Mouse (Mus musculus): ENCODE measurements around the gene Rmdn2. TPM values are rescaled to one million over a fixed set of nuclear protein-coding genes. Genes with fewer than 3 reads are reported as not detected.

The Rmdn2 gene
- polyA plus RNA-seq, 1 experiment = 2.7 TPM

DNA sequence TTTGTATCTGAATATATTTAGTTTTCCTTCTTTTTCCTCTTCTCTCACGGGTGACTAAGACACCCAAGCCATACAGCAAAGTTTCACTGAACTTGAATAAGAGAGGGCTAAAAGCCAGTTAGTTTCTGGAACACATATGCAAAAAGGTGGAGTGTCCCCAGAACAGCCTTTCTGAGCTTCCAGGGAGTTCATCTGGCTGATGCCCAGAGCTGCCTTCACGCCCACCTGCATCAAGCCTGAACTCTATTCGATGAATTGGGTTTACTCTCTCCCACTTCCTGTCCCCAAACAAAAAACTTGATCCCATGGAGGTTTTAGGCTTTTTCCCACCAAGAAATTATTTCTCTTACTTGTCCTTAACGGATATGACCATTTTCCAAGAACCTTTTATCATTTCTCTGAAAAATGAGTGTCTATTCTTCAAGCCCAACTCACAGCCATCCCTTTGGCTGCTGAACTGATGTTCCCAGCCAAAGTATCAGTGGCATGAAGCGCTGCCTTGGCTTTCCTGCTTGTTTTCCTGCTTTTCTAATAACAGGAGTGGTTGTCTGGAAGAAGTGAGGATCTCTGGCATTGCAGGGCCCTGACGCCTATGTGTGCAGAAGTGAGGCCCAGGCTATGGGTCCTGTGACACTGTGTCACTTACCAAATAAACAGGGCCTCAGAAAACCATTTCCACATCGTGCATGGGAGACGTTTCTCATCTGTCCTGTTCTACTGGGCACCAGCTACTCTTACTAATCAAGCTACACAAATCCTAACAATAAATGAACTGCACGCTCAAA lies 94.2 kb downstream of the Rmdn2 start:
- DNase-seq (ENCODE audit: low read depth) = no peak

DNA sequence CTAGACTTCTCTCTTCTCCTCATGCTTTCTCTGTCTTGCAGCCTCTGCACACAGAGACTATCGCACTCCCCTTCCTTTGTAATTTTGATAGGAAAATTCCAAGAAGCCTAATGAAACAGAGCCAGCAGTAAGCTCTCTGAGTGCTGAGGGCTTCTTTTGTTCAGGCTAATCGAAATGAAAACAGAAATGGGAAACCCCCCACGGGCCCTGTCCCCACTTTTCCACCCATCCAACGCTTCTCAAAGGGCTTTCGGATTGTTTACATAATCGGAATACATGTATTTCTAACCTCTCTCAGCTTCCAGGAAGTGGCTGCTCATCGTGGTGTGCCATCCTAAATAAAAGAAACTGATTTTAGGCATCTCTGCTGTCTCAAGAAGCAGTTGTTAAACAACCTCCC lies 96.5 kb downstream of the Rmdn2 start:
- DNase-seq (ENCODE audit: low read depth) = no peak

DNA sequence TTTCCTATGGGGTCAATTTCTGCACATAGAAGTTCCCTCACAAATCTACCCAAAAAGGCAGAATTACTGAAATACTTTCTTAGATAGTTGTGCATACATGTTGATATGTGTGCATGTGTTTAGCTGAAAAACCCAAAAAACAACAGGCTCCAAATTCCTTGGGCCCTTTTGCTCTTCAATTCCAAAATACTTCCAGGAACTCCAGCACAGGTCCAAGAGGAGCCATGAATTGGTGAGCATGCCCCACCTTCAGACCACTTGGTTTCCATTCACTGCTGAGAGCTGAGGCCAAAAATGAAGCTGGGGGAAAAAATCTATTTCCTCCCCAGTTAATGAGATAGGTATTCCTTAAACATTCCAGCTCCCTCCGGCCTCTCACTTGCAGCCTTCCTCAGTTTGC lies 98.1 kb downstream of the Rmdn2 start:
- no peak for DNase-seq (ENCODE audit: low read depth)

DNA sequence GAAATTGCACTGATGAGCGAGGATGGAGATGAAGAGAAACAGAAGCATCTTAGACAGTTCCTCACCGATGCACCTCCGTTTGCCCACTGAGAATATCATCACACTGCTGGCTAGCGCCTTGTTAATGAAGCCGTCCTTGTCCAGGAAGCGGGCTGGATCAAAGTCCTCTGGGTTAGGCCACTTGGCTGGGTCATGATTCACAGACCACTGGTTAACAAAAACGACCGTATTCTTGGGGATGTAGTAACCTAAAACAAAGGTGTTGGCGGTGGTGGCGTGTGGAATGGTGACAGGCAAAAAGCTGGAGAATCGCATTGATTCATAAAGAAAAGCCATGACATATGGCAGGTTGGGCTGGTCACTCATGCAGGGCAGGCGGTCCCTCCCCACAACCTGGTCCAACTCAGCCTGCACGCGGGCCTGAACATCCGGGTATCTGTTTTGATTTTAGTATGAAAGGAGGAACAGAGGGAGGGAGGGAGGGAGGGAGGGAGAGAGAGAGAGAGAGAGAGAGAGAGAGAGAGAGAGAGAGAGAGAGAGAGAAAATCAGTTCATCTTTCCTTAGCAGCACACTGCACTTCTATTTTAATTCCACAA lies 98.7 kb downstream of the Rmdn2 start:
- no peak for DNase-seq (ENCODE audit: low read depth)

DNA sequence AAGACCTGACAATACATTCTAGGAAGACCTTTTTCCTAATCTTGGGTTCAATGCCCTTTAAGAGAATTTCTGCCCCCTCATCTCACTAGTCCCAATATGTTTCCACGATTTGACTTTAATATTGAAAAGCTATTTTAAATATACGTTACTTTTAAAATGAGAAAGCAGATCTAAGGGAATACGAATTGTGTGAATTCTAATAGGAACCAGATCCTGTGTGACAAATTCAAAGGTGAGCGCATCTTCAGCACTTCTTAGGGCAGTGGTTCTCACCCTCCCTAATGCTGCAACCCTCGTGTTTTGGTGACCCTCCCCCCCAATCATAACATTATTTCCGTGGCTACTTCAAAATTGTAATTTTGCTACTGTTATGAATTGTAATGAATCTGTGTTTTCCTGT lies 100.3 kb downstream of the Rmdn2 start:
- DNase-seq (ENCODE audit: low read depth) = no peak

DNA sequence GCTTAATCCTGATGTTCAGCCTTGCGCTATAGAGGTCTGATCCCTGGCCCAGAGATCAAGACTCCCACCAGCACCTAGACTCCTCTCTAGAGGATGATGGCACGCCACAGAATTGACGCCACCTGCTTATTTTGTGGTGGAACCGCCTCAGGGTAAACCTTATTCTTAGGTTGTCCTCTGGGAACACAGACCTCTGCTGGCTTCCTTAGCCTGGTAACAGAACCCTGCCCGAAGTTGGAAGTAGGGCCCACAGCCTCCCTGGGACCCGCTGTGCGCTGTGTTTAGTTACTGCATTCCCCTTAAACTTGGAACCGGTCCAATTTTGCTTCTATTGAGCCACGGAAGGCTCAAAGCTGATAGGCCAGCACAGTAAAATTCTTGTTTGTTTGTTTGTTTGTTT lies 100.9 kb downstream of the Rmdn2 start:
- DNase-seq (ENCODE audit: low read depth) = no peak

DNA sequence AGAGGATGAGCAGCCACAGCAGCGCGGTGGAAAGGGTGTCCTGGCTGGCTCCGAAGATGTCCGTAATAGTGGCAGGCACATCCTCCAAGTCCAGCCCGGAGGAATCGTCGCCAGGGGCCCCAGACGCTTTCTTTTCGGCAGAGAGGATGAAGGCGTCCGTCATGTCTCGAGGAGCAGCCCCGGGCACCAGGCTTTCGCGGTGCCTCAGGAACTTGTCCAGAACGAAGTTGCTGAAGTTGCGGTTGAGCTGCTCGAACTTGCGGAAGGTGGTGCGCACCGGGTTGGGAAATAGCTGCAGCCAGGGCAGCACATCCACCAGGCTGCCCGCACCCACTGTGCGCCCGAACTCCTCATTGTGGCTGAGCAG lies 101.6 kb downstream of the Rmdn2 start:
- no peak for DNase-seq (ENCODE audit: low read depth)

DNA sequence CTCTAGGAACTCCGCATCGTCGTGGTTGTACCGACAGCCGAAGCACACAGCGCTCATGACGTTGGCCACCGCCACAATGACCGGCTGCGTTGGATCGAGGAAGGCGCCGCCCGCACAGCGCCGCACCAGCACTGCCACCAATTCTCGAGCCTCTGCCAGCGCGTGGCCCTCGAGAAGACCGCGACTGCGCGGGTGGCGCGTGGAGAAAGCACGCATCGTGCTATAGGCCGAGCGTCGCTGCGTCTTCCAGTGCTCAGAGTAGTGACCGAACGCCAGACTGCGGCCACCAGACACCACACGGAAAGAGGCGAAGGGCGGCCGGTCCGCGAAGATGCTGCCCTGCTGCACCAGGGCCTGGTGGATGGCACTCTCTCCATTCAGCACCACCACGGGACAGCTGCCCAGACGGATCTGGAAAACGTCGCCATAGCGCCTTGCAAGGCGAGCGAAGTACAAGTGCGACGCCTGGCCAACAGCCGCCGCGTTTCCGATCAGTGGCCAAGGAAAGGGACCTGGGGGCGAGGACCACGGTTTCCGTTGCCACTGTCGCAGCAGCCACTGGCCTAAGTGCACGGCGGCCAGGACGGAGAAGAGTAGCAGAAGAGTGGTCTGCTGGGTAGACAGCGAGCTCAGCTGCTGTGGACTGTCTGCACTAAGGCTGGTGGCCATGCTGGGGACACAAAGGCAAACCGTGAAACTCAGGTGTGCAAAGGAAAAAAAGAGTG lies 102.1 kb downstream of the Rmdn2 start:
- DNase-seq (ENCODE audit: low read depth) = no peak

DNA sequence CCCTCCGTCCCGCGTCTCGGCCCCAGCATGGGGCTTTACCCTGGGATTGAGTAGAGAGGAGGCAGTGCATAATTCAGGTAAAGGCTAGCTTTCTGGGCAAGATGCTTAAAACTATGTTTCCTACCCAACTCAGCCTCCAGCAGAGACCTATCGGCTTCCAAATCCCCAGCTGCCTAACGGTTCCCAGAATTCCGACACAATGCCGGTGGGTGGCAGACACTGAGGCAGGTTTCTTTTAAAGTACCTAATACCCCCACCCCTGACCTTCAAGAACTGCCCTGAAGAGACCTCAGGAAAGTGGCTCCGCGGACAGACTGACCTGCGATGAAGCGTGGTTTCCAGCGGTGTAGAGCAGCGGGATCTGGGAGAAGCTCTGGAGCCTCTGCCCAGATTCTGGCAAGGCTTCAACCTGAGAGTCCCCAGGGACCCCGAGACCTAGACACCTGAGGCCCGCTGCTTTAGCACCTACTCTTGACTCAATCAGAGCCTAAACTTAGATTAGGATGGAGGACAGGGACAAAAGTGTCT lies 102.8 kb downstream of the Rmdn2 start:
- DNase-seq (ENCODE audit: low read depth) = no peak

DNA sequence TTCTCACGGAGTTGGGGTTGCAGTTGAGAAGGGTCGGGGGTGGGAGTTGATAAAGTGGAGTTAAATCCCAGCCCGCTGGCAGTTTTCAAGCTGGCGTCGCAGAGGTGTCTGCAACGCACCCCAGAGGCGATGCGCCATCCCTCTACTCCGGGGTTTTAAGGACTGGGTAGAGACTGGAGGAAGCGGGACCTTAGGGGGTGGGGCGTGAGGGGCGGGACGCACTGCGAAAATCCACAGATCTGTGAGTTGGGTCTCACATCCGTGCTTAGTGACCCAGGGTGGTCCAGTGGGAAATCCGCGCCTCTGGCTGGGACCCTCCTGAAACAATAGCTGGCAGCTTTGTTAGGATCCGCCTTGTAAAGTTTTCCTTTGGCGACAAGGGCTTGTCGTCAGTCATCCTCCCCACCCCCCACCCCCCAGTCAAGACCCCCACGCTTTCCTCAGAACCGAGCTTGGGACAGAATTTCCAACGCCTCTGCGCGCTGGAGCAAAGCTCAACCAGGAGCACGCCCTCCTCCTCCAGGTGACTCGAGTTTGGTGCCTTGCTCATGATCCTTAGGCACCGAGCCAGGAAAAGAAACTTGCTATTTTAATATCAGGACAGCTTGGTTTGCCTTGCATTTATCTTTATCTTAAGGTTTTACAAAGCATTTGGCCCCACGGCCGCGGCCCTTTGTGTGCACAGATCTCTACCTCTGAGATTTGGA lies 103.4 kb downstream of the Rmdn2 start, which contains the start of gene Cyp1b1:
TSS of gene Cyp1b1 (minus strand) at position 131 of the 707 bp plus-strand sequence.
- no peak for DNase-seq (ENCODE audit: low read depth)

DNA sequence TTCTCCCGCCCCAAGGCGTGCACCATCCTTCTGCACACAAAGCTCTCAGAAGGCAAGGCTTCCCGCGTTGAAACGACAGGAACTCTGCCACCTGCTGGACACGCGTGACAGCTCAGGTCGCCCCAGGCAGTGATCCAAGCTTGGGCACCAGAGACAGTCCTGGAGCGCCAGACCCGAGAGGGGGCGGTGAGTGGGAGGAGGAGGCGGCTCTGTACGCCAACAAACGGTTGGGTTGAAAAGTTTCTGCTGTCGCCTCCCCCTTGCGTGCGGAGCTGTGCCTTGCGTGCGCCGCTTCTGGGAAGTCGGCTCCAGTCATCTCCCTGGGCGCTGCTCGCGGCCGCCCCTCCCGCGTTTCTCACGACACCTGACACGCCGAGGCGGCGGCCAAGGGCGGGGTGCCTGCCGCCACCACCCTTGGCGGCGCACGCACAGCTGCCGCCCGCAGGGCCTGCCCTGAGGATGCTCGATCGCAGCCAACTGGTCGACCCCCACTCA lies 104.0 kb downstream of the Rmdn2 start:
- DNase-seq (ENCODE audit: low read depth) = no peak

DNA sequence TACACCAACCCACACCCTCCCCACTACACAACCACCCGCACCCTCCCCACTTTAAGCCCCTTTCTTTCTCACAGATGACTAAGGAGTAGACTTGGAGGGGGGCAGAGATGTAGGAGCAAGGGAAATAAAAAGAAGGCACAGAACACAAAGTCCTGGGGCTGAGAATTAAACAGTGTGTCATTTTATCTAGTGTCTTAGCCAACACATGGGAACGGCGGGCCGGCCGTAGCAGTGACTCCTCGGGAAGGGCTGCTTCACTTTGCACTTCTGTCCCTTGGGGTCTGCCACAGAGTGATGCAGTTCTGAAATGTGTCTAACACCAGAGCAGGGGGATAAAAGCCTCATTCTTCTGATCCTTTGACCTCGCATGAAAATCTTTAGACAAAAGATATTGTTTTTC lies 109.0 kb downstream of the Rmdn2 start:
- no peak for DNase-seq (ENCODE audit: low read depth)

DNA sequence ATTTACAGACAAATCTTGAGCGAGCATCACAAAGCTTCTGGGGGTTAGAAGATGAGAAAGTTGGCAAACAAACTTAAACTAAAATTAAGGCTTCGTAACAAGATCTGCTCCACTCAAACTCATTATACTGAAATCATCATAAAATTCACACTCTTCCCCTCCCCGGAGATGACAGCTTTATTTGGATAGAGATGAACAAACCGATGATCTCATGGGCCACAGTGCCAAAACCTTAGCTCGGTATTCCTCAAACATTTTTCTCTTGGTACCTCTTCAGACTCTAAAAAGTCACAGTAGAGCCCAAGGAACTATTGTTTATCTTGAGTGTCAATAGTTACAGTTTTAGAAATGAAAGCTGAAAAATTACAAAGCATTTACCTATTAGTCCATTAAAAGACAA lies 115.0 kb downstream of the Rmdn2 start:
- DNase-seq (ENCODE audit: low read depth) = no peak

DNA sequence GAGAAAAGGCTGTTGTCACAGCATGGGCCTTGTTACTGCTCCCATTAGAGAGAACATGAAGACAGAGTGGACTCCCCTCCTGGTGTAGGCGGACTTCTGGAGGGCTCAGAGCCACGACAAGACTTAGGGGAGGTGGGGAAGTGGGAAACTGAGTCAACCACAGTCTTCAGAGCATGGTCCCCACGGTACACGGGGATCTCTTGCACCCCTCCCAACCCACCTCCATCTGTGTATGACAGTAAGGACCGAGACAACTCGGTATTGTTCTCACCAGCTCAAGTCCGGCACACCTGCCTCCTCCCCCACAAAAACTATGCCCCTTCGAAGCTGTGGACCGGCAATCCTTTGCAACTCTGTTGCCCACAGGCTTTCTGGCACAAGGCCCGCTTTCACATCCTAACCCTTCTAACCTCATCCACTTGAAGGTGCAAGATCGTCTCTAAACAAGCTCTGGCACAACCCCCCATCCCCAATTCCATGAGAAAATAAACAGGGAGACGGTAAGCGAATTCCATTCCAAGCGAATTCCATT lies 116.5 kb downstream of the Rmdn2 start:
- no peak for DNase-seq (ENCODE audit: low read depth)

DNA sequence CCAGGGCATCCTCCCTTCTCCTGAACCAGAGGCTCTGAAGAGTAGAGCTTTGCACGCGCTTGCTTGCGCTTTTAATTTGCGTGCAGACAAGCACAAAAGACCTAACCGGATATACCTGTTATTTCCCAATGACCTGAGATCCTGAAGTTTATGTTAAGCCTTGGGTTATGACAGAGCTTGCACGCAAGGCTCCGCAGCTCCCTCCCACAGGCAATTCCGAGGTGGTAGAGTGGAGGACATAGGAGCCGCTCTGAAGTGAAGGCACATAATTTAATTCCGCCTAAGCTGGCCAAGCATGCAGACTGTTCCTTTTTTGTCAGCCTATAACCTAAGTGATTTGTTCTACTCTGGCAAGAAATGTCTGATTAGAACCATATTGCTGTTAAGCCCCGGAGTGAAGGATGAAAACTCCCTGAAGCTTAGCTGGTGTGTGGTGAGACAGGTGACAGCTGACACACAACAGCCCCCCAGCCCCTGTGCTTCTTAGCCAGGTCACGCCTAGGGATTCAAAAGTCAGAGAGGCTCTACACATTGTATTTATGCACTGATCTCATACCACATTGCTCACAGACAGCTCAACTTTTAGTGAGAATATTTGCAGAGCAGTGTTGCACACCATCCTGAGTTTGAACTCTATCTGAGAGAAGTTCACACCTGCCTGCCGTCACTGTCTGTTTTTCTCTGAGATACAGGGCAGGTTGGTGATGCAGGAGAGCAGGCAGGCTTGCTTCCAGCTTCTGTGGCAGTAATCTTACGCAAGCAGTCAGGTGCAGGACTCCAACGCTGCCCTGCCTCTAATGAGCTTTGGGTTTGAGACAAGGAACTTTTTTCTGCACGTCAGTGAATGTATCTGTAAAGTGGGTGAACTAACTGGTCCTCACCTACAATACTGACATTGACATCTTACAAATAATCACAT lies 117.2 kb downstream of the Rmdn2 start:
- peak; percentile 91 for DNase-seq (ENCODE audit: low read depth)

DNA sequence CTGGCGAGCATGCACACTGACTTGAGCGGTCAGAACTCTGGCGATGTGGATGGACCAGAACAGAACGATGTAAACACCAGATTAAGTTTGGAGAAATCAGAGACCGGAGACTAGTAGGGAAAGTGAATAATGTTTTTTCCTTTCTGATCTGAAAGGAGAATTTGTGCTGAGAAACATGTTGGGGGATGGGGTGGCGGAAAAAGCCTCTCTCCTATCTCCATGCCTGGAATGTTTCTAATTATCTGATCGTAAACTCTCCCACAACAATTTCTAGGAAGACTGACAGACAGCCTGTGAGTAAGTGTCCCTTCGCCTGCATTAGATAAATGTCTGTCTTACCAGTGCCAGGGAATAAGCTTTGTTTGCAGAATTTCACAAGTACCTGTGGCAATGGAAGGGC lies 119.3 kb downstream of the Rmdn2 start:
- no peak for DNase-seq (ENCODE audit: low read depth)

DNA sequence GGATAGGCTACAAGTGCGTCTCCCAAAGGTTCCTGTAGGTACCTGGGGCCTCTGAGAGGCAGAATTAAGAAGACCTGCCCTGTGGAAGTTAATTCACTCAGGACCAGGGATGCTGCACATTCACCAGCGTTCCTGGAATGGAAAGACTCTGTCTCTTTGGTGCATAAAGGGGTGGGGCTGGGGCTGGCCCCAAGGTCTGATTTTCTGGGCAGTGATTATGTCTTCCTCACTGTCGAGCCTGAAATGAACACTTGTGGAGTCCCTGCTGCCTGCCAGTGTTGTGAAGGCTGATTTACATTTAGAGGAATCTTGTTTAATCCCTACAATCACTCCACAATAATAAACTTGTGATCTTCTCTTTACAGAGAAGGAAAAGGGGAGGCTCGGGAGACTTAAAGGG lies 121.4 kb downstream of the Rmdn2 start:
- DNase-seq (ENCODE audit: low read depth) = no peak

DNA sequence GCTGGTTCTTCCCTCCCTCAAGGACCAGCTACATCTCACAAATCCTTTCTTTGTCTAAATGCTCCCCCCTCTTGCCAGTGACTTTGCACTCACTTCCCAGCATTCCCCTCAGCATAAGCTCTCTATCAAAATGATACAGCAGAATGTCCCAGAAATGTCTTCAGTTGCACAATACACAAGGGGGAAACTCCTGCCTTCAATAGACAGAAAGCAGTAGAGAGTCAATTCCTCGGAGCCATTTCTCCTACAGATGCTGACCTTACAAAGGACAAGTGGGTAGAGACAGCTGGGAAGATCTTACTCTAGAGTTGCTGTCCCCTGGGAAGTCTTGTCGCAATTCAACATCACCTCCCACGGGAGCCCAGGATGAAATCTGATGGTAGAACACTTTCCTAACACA lies 125.9 kb downstream of the Rmdn2 start:
- no peak for DNase-seq (ENCODE audit: low read depth)

DNA sequence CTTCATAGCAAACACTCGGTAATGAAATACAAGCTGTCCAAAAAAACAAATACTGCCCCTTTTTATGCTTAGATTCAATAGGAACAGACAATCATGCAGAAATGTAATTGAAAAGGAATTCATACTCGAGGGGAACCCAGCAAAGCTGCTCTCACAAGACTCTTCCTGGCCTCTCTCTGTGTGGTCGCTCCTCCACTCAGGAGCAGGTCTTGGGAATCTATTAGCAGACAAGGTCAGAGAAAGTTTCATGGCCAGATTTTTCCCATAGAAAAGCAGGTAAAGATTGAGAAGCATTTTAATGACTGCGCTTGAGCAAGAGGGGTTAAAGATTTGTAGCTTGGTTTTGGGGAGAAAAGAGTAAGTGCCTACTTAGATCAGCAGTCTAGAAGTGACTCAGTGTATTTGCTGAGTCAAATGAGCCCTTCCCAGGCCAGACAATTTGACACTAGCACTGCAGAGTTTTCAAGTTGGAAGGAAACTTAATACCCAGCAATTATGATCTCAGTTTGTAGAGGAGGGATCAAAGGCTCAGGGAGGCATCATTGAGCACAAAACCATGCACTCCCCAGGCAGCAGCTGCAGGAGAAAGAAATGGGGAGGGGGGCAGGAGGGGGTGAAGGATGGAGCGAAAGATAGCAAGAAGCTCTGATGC lies 127.3 kb downstream of the Rmdn2 start:
- DNase-seq (ENCODE audit: low read depth) = no peak

DNA sequence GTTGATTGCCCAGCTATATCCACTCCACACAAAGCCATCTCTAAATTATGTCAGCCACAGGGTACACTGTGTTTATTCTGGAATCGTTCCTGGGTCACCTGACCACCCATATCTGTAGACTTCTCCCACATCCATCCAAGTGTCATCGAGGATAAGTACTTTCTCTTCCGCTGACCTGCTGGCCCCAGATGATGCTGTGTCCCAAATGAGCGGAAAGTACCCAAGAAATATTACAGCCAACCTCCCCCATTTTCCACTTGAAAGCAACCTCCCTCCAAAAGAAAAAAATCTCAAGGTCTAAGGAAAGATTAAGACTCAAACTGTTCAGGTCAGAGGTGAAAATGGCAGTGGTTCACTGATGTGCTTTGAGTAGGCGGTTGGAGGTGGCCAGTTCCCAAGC lies 131.0 kb downstream of the Rmdn2 start:
- no peak for DNase-seq (ENCODE audit: low read depth)
